Mouse (Mus musculus) G1E (cell line): ENCODE data around the gene Gmfb. TPM values are rescaled to one million over a fixed set of nuclear protein-coding genes. Genes with fewer than 3 reads are reported as not detected.
"Not testable (repeated sequence)": the region's sequence is repeated elsewhere in the genome, so short reads cannot be mapped to it uniquely, and the experiment has no call there.

Experiments
- ATAC-seq: 2 replicates; pipeline ENCODE4 v1.8.0; 2016; ENCODE audit warnings: mild to moderate bottlenecking; ENCODE audit not compliant: insufficient number of reproducible peaks, poor library complexity, low FRiP score, severe bottlenecking; ENCODE audit errors: extremely low read depth
- DNase-seq: peaks from one replicate; pipeline ENCODE4 v3.0.0; 2012; ENCODE audit warnings: low spot score
- H3K27me3 ChIP-seq: 2 replicates; pipeline ENCODE4 v1.6.1; 2012; ENCODE audit warnings: mild to moderate bottlenecking, low read length, inconsistent platforms; ENCODE audit not compliant: insufficient read depth
- H3K36me3 ChIP-seq: replicated peaks from 2 replicates; pipeline ENCODE3; 2012; ENCODE audit warnings: mild to moderate bottlenecking, inconsistent platforms
- H3K4me1 ChIP-seq: 2 replicates; pipeline ENCODE4 v1.6.1; 2012; ENCODE audit warnings: low read depth, low read length, inconsistent platforms, mixed read lengths; ENCODE audit not compliant: insufficient read depth
- H3K4me3 ChIP-seq: 2 replicates; pipeline ENCODE4 v1.5.1; 2012; ENCODE audit warnings: low read depth, mild to moderate bottlenecking, inconsistent platforms, low read length, moderate library complexity, mixed read lengths
- H3K9me3 ChIP-seq: replicated peaks from 2 replicates; pipeline ENCODE4 v1.6.1; 2012; ENCODE audit warnings: inconsistent platforms
- CTCF ChIP-seq: IDR thresholded peaks from 2 replicates; pipeline ENCODE4 v1.5.1; 2012; ENCODE audit warnings: low read depth, low read length, inconsistent platforms, mixed read lengths
- GATA1 ChIP-seq: IDR thresholded peaks from 2 replicates; pipeline ENCODE4 v1.6.1; 2012; ENCODE audit warnings: borderline replicate concordance, low read length, inconsistent platforms, mixed read lengths
- GATA2 ChIP-seq: IDR thresholded peaks from 2 replicates; pipeline ENCODE4 v1.6.1; 2012; ENCODE audit warnings: low read depth, low read length, inconsistent platforms, borderline replicate concordance
- POLR2AphosphoS5 ChIP-seq: IDR thresholded peaks from 2 replicates; pipeline ENCODE4 v1.6.1; 2012; ENCODE audit warnings: low read depth, low read length, inconsistent platforms; ENCODE audit not compliant: insufficient replicate concordance
- TAL1 ChIP-seq: conservative IDR thresholded peaks from 2 replicates; pipeline ENCODE4 v1.6.1; 2012; ENCODE audit warnings: low read depth, low read length, inconsistent platforms, mixed read lengths
- polyA plus RNA-seq: library from polyadenylated mRNA; stranded (reverse); fragments of >175 nt; gene quantifications from 2 replicates; pipeline ENCODE4 v1.2.3, GENCODE M21; 2012
- total RNA-seq, 2 experiments: library from RNA; stranded (forward) in 1 of 2; stranded (reverse) in 1 of 2; fragments of 200-1000 nt in 1 of 2; fragments of >200 nt in 1 of 2; fragmentation: Nextera tagmentation in 1 of 2; gene quantifications; 2 replicates each; pipeline ENCODE4 v1.2.3; 2014 to 2017

Gmfb gene
- total and polyA plus RNA-seq, 3 experiments, result 5.2 to 243 (median 131) TPM

- Histone ChIP-seq H3K36me3 (peaks cover 8% of the 10 kb centered on the region), H3K27me3 (no peaks in the 10 kb centered on the region), H3K9me3 (no peaks in the 10 kb centered on the region), H3K4me3 (no peak overlapping the region), H3K4me1 (peaks cover 21% of the 10 kb centered on the region)
- ATAC-seq, result no peak
- no peak for DNase-seq
- TF ChIP-seq GATA1 (no peak), POLR2AphosphoS5 (no peak), CTCF (no peak), TAL1 (no peak), GATA2 (no peak)
These were observed 2.0 kb upstream of the Gmfb start for GRCm38 (mm10) chr14:46823996-46824395.

- TF ChIP-seq TAL1 (no peak), GATA2 (no peak), POLR2AphosphoS5 (no peak), GATA1 (no peak), CTCF (no peak)
- no peak for ATAC-seq
- DNase-seq, result peak; percentile 47
- H3K27me3 ChIP-seq, result no peaks in the 10 kb centered on the region
- peaks cover 37% of the 10 kb centered on the region for H3K4me1 ChIP-seq
- peak overlapping the region; percentile 97 for H3K4me3 ChIP-seq
- peaks cover 27% of the 10 kb centered on the region for H3K36me3 ChIP-seq
- no peaks in the 10 kb centered on the region for H3K9me3 ChIP-seq
These were observed 670 bp downstream of the Gmfb start for GRCm38 (mm10) chr14:46821271-46821872.

GRCm38 (mm10) chr14:46819961-46820360 is 2.1 kb downstream of the Gmfb start:
- not testable (repeated sequence) for H3K4me3 ChIP-seq, ATAC-seq
- peaks cover 49% of the 10 kb centered on the region for H3K4me1 ChIP-seq

GRCm38 (mm10) chr14:46818743-46819142 is 3.3 kb downstream of the Gmfb start:
- ATAC-seq, result no peak
- no peaks in the 10 kb centered on the region for H3K27me3 ChIP-seq
- H3K36me3 ChIP-seq, result peaks cover 47% of the 10 kb centered on the region
- TF ChIP-seq GATA2, result no peak
- TF ChIP-seq TAL1, result no peak
- no peak for TF ChIP-seq POLR2AphosphoS5
- TF ChIP-seq GATA1, result no peak
- TF ChIP-seq CTCF, result no peak
- peaks cover 49% of the 10 kb centered on the region for H3K4me1 ChIP-seq
- H3K9me3 ChIP-seq, result no peaks in the 10 kb centered on the region
- H3K4me3 ChIP-seq, result no peak overlapping the region
- no peak for DNase-seq

More at GRCm38 (mm10) chr14:46819961-46820360, 2.1 kb downstream of the Gmfb start:
- not testable (repeated sequence) for H3K9me3 ChIP-seq, H3K27me3 ChIP-seq, DNase-seq
- H3K36me3 ChIP-seq, result peaks cover 37% of the 10 kb centered on the region

- peaks cover 63% of the 10 kb centered on the region for H3K36me3 ChIP-seq
- H3K4me3 ChIP-seq, result no peak overlapping the region
- no peaks in the 10 kb centered on the region for H3K9me3 ChIP-seq
- no peak for ATAC-seq
- no peak for TF ChIP-seq CTCF
- TF ChIP-seq TAL1, result no peak
- TF ChIP-seq POLR2AphosphoS5, result no peak
- no peak for TF ChIP-seq GATA1
- TF ChIP-seq GATA2, result no peak
- H3K4me1 ChIP-seq, result peaks cover 51% of the 10 kb centered on the region
- DNase-seq, result no peak
- H3K27me3 ChIP-seq, result no peaks in the 10 kb centered on the region
These were observed 5.0 kb downstream of the Gmfb start for GRCm38 (mm10) chr14:46816916-46817622.

DNA sequence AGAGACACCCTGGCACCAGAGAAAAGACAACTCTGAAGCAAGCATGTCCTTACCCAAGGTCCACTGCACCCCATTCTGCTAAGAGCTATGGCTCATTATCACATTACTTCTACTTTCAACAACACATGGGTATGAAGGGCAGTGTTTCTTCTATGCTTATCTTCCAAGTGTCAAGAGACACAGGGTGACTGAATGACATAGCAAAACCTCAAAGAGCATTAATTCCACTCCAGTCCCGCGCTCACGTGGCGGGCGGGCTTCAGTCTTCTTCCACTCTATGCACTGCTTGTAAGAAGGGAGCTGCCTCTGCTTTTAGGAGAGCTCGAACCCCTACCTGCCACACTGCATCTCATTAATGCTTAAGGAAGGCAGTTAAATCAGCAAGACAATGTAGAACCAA is 6.4 kb downstream of the Gmfb start:
- DNase-seq, result peak; percentile 26
- no peaks in the 10 kb centered on the region for H3K9me3 ChIP-seq
- no peaks in the 10 kb centered on the region for H3K27me3 ChIP-seq
- no peak for TF ChIP-seq TAL1
- TF ChIP-seq POLR2AphosphoS5, result no peak
- TF ChIP-seq CTCF, result no peak
- TF ChIP-seq GATA1, result no peak
- no peak for TF ChIP-seq GATA2
- ATAC-seq, result peak; percentile 88
- H3K4me1 ChIP-seq, result peaks cover 47% of the 10 kb centered on the region
- H3K4me3 ChIP-seq, result no peak overlapping the region
- H3K36me3 ChIP-seq, result peaks cover 75% of the 10 kb centered on the region
